Mouse (Mus musculus): ENCODE measurements around the gene Ahdc1.

DNA sequence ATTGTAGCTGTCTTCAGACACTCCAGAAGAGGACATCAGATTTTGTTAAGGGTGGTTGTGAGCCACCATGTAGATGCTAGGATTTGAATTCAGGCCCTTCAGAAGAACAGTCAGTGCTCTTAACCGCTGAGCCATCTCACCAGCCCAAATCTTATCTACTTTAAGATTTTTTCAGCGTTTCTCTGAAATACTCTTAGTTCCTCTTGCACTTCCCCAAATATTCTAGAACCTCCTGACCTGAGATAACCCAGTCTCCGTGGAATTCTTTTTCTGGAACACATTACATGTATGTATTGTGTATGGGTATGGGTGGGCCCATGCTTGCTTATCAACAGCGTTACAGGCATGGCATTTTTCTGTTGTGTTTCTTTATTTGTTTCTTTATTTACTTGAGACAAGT is 48.4 kb upstream of the Ahdc1 start:
- TF ChIP-seq ETS1 (conservative IDR thresholded peaks at IDR 0.05; ENCODE audit: low read depth, low read length): no peak
- no peak for TF ChIP-seq BHLHE40 (IDR thresholded peaks at IDR 0.05; ENCODE audit: low read depth, low read length)
- no peak for TF ChIP-seq POLR2A (IDR thresholded peaks at IDR 0.05; ENCODE audit: low read depth, low read length)
- no peak for TF ChIP-seq PAX5 (IDR thresholded peaks at IDR 0.05; ENCODE audit: low read length)
- no peak for TF ChIP-seq POLR2AphosphoS2 (IDR thresholded peaks at IDR 0.05; ENCODE audit: low read depth, low read length)
- TF ChIP-seq EP300 (IDR thresholded peaks at IDR 0.05; ENCODE audit: low read length): no peak
- no peak for TF ChIP-seq USF1 (IDR thresholded peaks at IDR 0.05; ENCODE audit: low read depth, low read length)
- no peak for TF ChIP-seq ZNF384 (IDR thresholded peaks at IDR 0.05; ENCODE audit: low read depth, low read length)
